Mouse (Mus musculus) midbrain, embryonic 10.5 days (tissue): Measurements from ENCODE around the gene Hhat. TPM values are rescaled to one million over a fixed set of nuclear protein-coding genes. Genes with fewer than 3 reads are reported as not detected.

ENCODE experiments used
- DNase-seq: peaks from one replicate; pipeline ENCODE4 v3.0.0-alpha.2; 2017; ENCODE audit warnings: low spot score
- H3K27ac ChIP-seq: fragments of 300-500 bp; sonication (generic); replicated peaks from 2 replicates; pipeline ENCODE4 v1.5.1; 2016; ENCODE audit warnings: mild to moderate bottlenecking
- H3K27me3 ChIP-seq: fragments of 300-500 bp; sonication (generic); 2 replicates; pipeline ENCODE4 v1.6.1; 2016; ENCODE audit warnings: low read depth, mild to moderate bottlenecking; ENCODE audit not compliant: poor library complexity, severe bottlenecking
- H3K36me3 ChIP-seq: fragments of 300-500 bp; sonication (generic); 2 replicates; pipeline ENCODE4 v1.6.1; 2016; ENCODE audit warnings: mild to moderate bottlenecking, moderate library complexity
- H3K4me1 ChIP-seq: fragments of 300-500 bp; sonication (generic); 2 replicates; pipeline ENCODE4 v1.6.1; 2016
- H3K4me3 ChIP-seq: fragments of 300-500 bp; sonication (generic); 2 replicates; pipeline ENCODE4 v1.5.1; 2016; ENCODE audit warnings: mild to moderate bottlenecking, moderate library complexity
- H3K9me3 ChIP-seq: fragments of 300-500 bp; sonication (generic); replicated peaks from 2 replicates; pipeline ENCODE4 v1.6.1; 2016; ENCODE audit warnings: mild to moderate bottlenecking
- WGBS: fragments of 180-500 bp; shearing (Covaris S2); methylation state at CpG from one replicate; pipeline ENCODE4 v1.1.7; 2016; 5-methylcytosine and 5-hydroxymethylcytosine counted together
- polyA plus RNA-seq: library from polyadenylated mRNA; unstranded; fragments of >200 nt; fragmentation: Nextera tagmentation; extraction: Ambion mirVana; gene quantifications from 2 replicates; pipeline ENCODE4 v1.2.1, GENCODE M21; 2016

Hhat gene
- polyA plus RNA-seq, 1 experiment from 2014 or later = 8.2 TPM

- no peak overlapping the region for H3K4me3 ChIP-seq
- no peaks in the 10 kb centered on the region for H3K9me3 ChIP-seq
- H3K36me3 ChIP-seq = no peaks in the 10 kb centered on the region
- H3K27ac ChIP-seq = 0 out of 2 replicates have a peak overlapping the region, but pooled peaks have one; percentile 49
- DNase-seq = no peak
- no peaks in the 10 kb centered on the region for H3K27me3 ChIP-seq
- H3K4me1 ChIP-seq = peaks cover 12% of the 10 kb centered on the region
- WGBS = 62% methylated on average over 7 of the region's 7 CpGs
Measured at GRCm38 (mm10) chr1:192603556-192603955, 167.5 kb downstream of the Hhat start.

- H3K36me3 ChIP-seq = no peaks in the 10 kb centered on the region
- 94% methylated on average over 3 of the region's 3 CpGs for WGBS
- no peak overlapping the region for H3K27ac ChIP-seq
- H3K9me3 ChIP-seq = no peaks in the 10 kb centered on the region
- H3K4me1 ChIP-seq = peaks cover 12% of the 10 kb centered on the region
- no peaks in the 10 kb centered on the region for H3K27me3 ChIP-seq
- H3K4me3 ChIP-seq = no peak overlapping the region
- DNase-seq = no peak
Measured at GRCm38 (mm10) chr1:192601206-192601605, 169.8 kb downstream of the Hhat start.

- H3K4me3 ChIP-seq = no peak overlapping the region
- H3K27ac ChIP-seq = no peak overlapping the region
- H3K4me1 ChIP-seq = peaks cover 12% of the 10 kb centered on the region
- no peaks in the 10 kb centered on the region for H3K9me3 ChIP-seq
- no peaks in the 10 kb centered on the region for H3K27me3 ChIP-seq
- no peaks in the 10 kb centered on the region for H3K36me3 ChIP-seq
- 86% methylated on average over 7 of the region's 7 CpGs for WGBS
- DNase-seq = no peak
Measured at GRCm38 (mm10) chr1:192599746-192600145, 171.3 kb downstream of the Hhat start.

- DNase-seq = peak; percentile 76
- no peaks in the 10 kb centered on the region for H3K27me3 ChIP-seq
- H3K4me3 ChIP-seq = no peak overlapping the region
- 39% methylated on average over 2 of the region's 2 CpGs for WGBS
- H3K36me3 ChIP-seq = no peaks in the 10 kb centered on the region
- H3K9me3 ChIP-seq = no peaks in the 10 kb centered on the region
- no peak overlapping the region for H3K27ac ChIP-seq
- 0 out of 2 replicates have a peak, but pooled peaks cover under 1% of the 10 kb centered on the region for H3K4me1 ChIP-seq
Measured at GRCm38 (mm10) chr1:192598380-192598779, 172.6 kb downstream of the Hhat start.

GRCm38 (mm10) chr1:192595426-192595825 is 175.6 kb downstream of the Hhat start:
- H3K27ac ChIP-seq = no peak overlapping the region
- H3K9me3 ChIP-seq = no peaks in the 10 kb centered on the region
- H3K4me1 ChIP-seq = no peaks in the 10 kb centered on the region
- no peaks in the 10 kb centered on the region for H3K36me3 ChIP-seq
- no peak for DNase-seq
- WGBS = 78% methylated on average over 4 of the region's 4 CpGs
- no peaks in the 10 kb centered on the region for H3K27me3 ChIP-seq
- no peak overlapping the region for H3K4me3 ChIP-seq

GRCm38 (mm10) chr1:192593492-192593891 is 177.5 kb downstream of the Hhat start:
- H3K27me3 ChIP-seq = no peaks in the 10 kb centered on the region
- H3K4me1 ChIP-seq = no peaks in the 10 kb centered on the region
- DNase-seq = no peak
- H3K9me3 ChIP-seq = no peaks in the 10 kb centered on the region
- no peak overlapping the region for H3K27ac ChIP-seq
- WGBS = 84% methylated on average over 3 of the region's 3 CpGs
- no peak overlapping the region for H3K4me3 ChIP-seq
- H3K36me3 ChIP-seq = no peaks in the 10 kb centered on the region

- WGBS = 96% methylated on average over 9 of the region's 9 CpGs
- no peak overlapping the region for H3K4me3 ChIP-seq
Measured at GRCm38 (mm10) chr1:192587451-192587850, 183.6 kb downstream of the Hhat start.

GRCm38 (mm10) chr1:192585289-192585688 is 185.7 kb downstream of the Hhat start:
- Histone ChIP-seq H3K27ac (no peak overlapping the region), H3K9me3 (no peaks in the 10 kb centered on the region), H3K27me3 (no peaks in the 10 kb centered on the region), H3K36me3 (no peaks in the 10 kb centered on the region), H3K4me3 (no peak overlapping the region), H3K4me1 (no peaks in the 10 kb centered on the region)
- no peak for DNase-seq

More at GRCm38 (mm10) chr1:192587451-192587850, 183.6 kb downstream of the Hhat start:
- no peak overlapping the region for H3K27ac ChIP-seq
- H3K4me1 ChIP-seq = no peaks in the 10 kb centered on the region
- no peaks in the 10 kb centered on the region for H3K27me3 ChIP-seq
- no peaks in the 10 kb centered on the region for H3K36me3 ChIP-seq
- DNase-seq = no peak
- no peaks in the 10 kb centered on the region for H3K9me3 ChIP-seq

GRCm38 (mm10) chr1:192582921-192583320 is 188.1 kb downstream of the Hhat start:
- no peaks in the 10 kb centered on the region for H3K36me3 ChIP-seq
- 77% methylated on average over 2 of the region's 2 CpGs for WGBS
- H3K4me3 ChIP-seq = no peak overlapping the region
- H3K9me3 ChIP-seq = no peaks in the 10 kb centered on the region
- no peaks in the 10 kb centered on the region for H3K27me3 ChIP-seq
- no peaks in the 10 kb centered on the region for H3K4me1 ChIP-seq
- no peak overlapping the region for H3K27ac ChIP-seq
- no peak for DNase-seq

- no peaks in the 10 kb centered on the region for H3K27me3 ChIP-seq
- H3K27ac ChIP-seq = no peak overlapping the region
- no peaks in the 10 kb centered on the region for H3K4me1 ChIP-seq
- H3K4me3 ChIP-seq = no peak overlapping the region
- no peak for DNase-seq
- H3K36me3 ChIP-seq = no peaks in the 10 kb centered on the region
- H3K9me3 ChIP-seq = peaks cover 22% of the 10 kb centered on the region
Measured at GRCm38 (mm10) chr1:192564691-192565090, 206.3 kb downstream of the Hhat start.

GRCm38 (mm10) chr1:192559341-192559740 is 211.7 kb downstream of the Hhat start:
- Histone ChIP-seq H3K27me3 (no peaks in the 10 kb centered on the region), H3K4me3 (no peak overlapping the region), H3K9me3 (no peaks in the 10 kb centered on the region), H3K27ac (no peak overlapping the region), H3K36me3 (no peaks in the 10 kb centered on the region), H3K4me1 (peaks cover 21% of the 10 kb centered on the region; the same call in 1 of the 2 replicates)
- WGBS = 90% methylated on average over 1 of the region's 1 CpGs
- DNase-seq = no peak

- no peaks in the 10 kb centered on the region for H3K36me3 ChIP-seq
- no peak for DNase-seq
- no peaks in the 10 kb centered on the region for H3K9me3 ChIP-seq
- no peaks in the 10 kb centered on the region for H3K27me3 ChIP-seq
- peak overlapping the region; percentile 38 for H3K27ac ChIP-seq
- H3K4me3 ChIP-seq = no peak overlapping the region
- H3K4me1 ChIP-seq = peaks cover 21% of the 10 kb centered on the region; the same call in 1 of the 2 replicates
- 66% methylated on average over 5 of the region's 5 CpGs for WGBS
Measured at GRCm38 (mm10) chr1:192557978-192558594, 212.9 kb downstream of the Hhat start.

GRCm38 (mm10) chr1:192555516-192555915 is 215.5 kb downstream of the Hhat start:
- WGBS = 82% methylated on average over 4 of the region's 4 CpGs
- H3K9me3 ChIP-seq = no peaks in the 10 kb centered on the region
- no peaks in the 10 kb centered on the region for H3K36me3 ChIP-seq
- DNase-seq = no peak
- no peaks in the 10 kb centered on the region for H3K27me3 ChIP-seq
- H3K4me1 ChIP-seq = peaks cover 21% of the 10 kb centered on the region; the same call in 1 of the 2 replicates
- H3K4me3 ChIP-seq = no peak overlapping the region
- no peak overlapping the region for H3K27ac ChIP-seq
